In the genomic region with DNA sequence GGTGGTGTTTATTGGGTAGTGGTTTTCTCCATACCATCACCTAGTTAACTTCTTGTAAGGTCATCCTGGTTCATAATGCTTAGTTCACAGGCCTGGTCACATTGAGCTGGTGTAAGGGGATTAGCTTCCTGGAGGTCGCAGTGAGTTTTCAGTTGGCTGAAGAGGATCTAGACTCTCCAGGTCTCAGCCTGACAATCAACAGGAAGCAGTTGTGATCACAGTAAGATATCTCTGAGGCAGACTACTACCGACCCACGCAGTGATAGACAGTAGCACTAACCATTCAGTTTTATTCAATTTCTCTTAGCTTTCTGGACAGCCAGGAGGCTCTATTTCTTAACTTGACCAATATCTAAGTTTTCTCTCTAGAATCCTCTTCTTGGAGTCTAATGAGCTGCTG, we compare ENCODE assay signal across 27 mouse cellular contexts.
DNase-seq lines count a peak whose midpoint lies in the region; ATAC-seq and TF ChIP-seq lines count a peak whose summit lies in the region.
"Had no signal": no experiment of that assay in that cellular context is flagged by ENCODE, and none has a peak within 500 bp of the region (broad histone marks: within the 10 kb centered on the region; RNA-seq: fewer than 3 reads in every experiment).

No protein-coding gene starts in this region.

- DNase-seq in CD4-positive, CD25-positive, alpha-beta regulatory T cell, adult 2 months (ENCODE audit: low read depth, low spot score), result peak; percentile 1
- peak; percentile 83 for DNase-seq in MEL (ENCODE audit: low read depth, low spot score)
- peak; percentile 7 for DNase-seq in induced T-regulatory cell, adult 2 months (ENCODE audit: low read depth)
- DNase-seq in cerebellum, adult 9-10 months, result no peak
- no peak for DNase-seq in heart, postnatal 14 days
- DNase-seq in stomach, postnatal 0 days (ENCODE audit: low spot score), result no peak
- DNase-seq in spleen, adult 18-20 months, result no peak
- DNase-seq: adrenal gland, adult 8-10 months; cerebellum, adult 2 months; cerebellum, postnatal 25 days; gastrocnemius, postnatal 25 days; heart, postnatal 36 days; kidney, adult 8-10 months; kidney, postnatal 14 days; layer of hippocampus, adult 9-11 months; lung, embryonic 14.5 days; lung, postnatal 14 days; thymus, postnatal 4 days had no signal

- 82% methylated on average over 3 of the region's 3 CpGs for WGBS in stomach, postnatal 0 days

- TF ChIP-seq POLR2A in MEL (IDR thresholded peaks at IDR 0.05; ENCODE audit: control insufficient read depth in 1 of 2, insufficient read depth in 1 of 2, low read depth in 1 of 2, low read length in 2 of 2, poor library complexity in 1 of 2), result no peak

- no peaks in the 10 kb centered on the region for H3K9me3 ChIP-seq in MEL (replicated peaks; ENCODE audit: insufficient read depth, low read length)
- H3K9me3 ChIP-seq in stomach, postnatal 0 days (ENCODE audit: control insufficient read depth, low read length), result no peaks in the 10 kb centered on the region
- H3K9me3 ChIP-seq: heart, embryonic 10.5 days; heart, embryonic 15.5 days; hindbrain, embryonic 12.5 days; midbrain, embryonic 13.5 days; neural tube, embryonic 13.5 days had no signal

- no peak overlapping the region for H3K4me3 ChIP-seq in MEL (ENCODE audit: control insufficient read depth in 1 of 2, insufficient read depth in 1 of 2, low read depth in 2 of 2, low read length in 2 of 2)
- H3K4me3 ChIP-seq in stomach, postnatal 0 days (ENCODE audit: low read depth, low read length), result no peak overlapping the region
- H3K4me3 ChIP-seq: heart, embryonic 10.5 days; heart, embryonic 15.5 days; hindbrain, embryonic 12.5 days; midbrain, embryonic 13.5 days; neural tube, embryonic 13.5 days had no signal

- TF ChIP-seq CTCF in MEL (IDR thresholded peaks at IDR 0.05 in 2 of 3, conservative IDR thresholded peaks at IDR 0.05 in 1 of 3; ENCODE audit: control insufficient read depth in 1 of 3, insufficient read depth in 1 of 3, low read depth in 2 of 3, low read length in 3 of 3, poor library complexity in 1 of 3, severe bottlenecking in 1 of 3), result no peak
- no peak for TF ChIP-seq CTCF in stomach, postnatal 0 days (IDR thresholded peaks at IDR 0.05; ENCODE audit: low read depth)

- peak; percentile 66 for ATAC-seq in megakaryocyte progenitor cell, adult 5-6 weeks (replicated peaks; ENCODE audit: poor library complexity)
- no peak for ATAC-seq in stomach, postnatal 0 days (ENCODE audit: low FRiP score, low TSS enrichment)
- ATAC-seq: forebrain, embryonic 14.5 days; hindbrain, postnatal 0 days; intestine, embryonic 16.5 days; midbrain, embryonic 13.5 days had no signal

- no peaks in the 10 kb centered on the region for H3K79me2 ChIP-seq in MEL (ENCODE audit: control insufficient read depth, insufficient read depth, low read length, poor library complexity)

- intact Hi-C loops in heart, postnatal 14 days (cut with DNase I), result no loop called here

- no peaks in the 10 kb centered on the region for H3K27me3 ChIP-seq in MEL (ENCODE audit: control insufficient read depth in 1 of 2, insufficient read depth in 2 of 2, low read length in 2 of 2)
- no peaks in the 10 kb centered on the region for H3K27me3 ChIP-seq in stomach, postnatal 0 days (ENCODE audit: control insufficient read depth, insufficient read depth, low read length)
- H3K27me3 ChIP-seq: heart, embryonic 15.5 days; hindbrain, embryonic 12.5 days; midbrain, embryonic 13.5 days; neural tube, embryonic 13.5 days had no signal

- H3K4me2 ChIP-seq in stomach, postnatal 0 days (replicated peaks; ENCODE audit: low read depth), result no peak overlapping the region
- H3K4me2 ChIP-seq: heart, embryonic 15.5 days; hindbrain, embryonic 12.5 days; lung, embryonic 14.5 days; midbrain, embryonic 13.5 days; neural tube, embryonic 13.5 days had no signal

- TF ChIP-seq RAD21 in MEL (IDR thresholded peaks at IDR 0.05; ENCODE audit: low read depth, low read length), result no peak

- H3K27ac ChIP-seq in MEL (ENCODE audit: control insufficient read depth, low read depth, low read length), result peak overlapping the region; percentile 79
- no peak overlapping the region for H3K27ac ChIP-seq in stomach, postnatal 0 days (replicated peaks)
- H3K27ac ChIP-seq: heart, embryonic 10.5 days; heart, embryonic 15.5 days; hindbrain, embryonic 12.5 days; hindbrain, postnatal 0 days; midbrain, embryonic 13.5 days; neural tube, embryonic 13.5 days had no signal

- peaks cover 0 to 43% of the 10 kb centered on the region in 2 experiments; a peak in 2 of 4 replicates for H3K36me3 ChIP-seq in MEL (ENCODE audit: control insufficient read depth in 1 of 2, insufficient read depth in 2 of 2, low read length in 2 of 2)
- no peaks in the 10 kb centered on the region for H3K36me3 ChIP-seq in stomach, postnatal 0 days (ENCODE audit: control insufficient read depth, insufficient read depth, low read length)
- H3K36me3 ChIP-seq: heart, embryonic 10.5 days; heart, embryonic 15.5 days; hindbrain, embryonic 12.5 days; midbrain, embryonic 13.5 days; neural tube, embryonic 13.5 days had no signal

- H3K4me1 ChIP-seq in MEL (ENCODE audit: control insufficient read depth in 1 of 2, insufficient read depth in 2 of 2, low read length in 2 of 2), result peaks cover 12 to 33% of the 10 kb centered on the region in 2 experiments
- H3K4me1 ChIP-seq in stomach, postnatal 0 days (replicated peaks; ENCODE audit: control insufficient read depth, insufficient read depth), result no peaks in the 10 kb centered on the region
- H3K4me1 ChIP-seq: heart, embryonic 10.5 days; heart, embryonic 15.5 days; hindbrain, embryonic 12.5 days; midbrain, embryonic 13.5 days; neural tube, embryonic 13.5 days had no signal

- peak; percentile 97 to 98 for TF ChIP-seq EP300 in MEL (IDR thresholded peaks at IDR 0.05; ENCODE audit: low read depth in 1 of 2, low read length in 2 of 2)
- no peak for TF ChIP-seq EP300 in stomach, postnatal 0 days (optimal IDR thresholded peaks at IDR 0.05)

- H3K9ac ChIP-seq in MEL (ENCODE audit: control insufficient read depth, low read depth, low read length, poor library complexity, severe bottlenecking), result 0 out of 2 replicates have a peak overlapping the region, but pooled peaks have one; percentile 3
- no peak overlapping the region for H3K9ac ChIP-seq in stomach, postnatal 0 days (ENCODE audit: low read length)
- H3K9ac ChIP-seq: heart, embryonic 15.5 days; hindbrain, embryonic 12.5 days; lung, embryonic 14.5 days; midbrain, embryonic 13.5 days; neural tube, embryonic 13.5 days had no signal

TF ChIP-seq in MEL, 35 proteins besides CTCF, POLR2A, EP300 and RAD21:
- TF ChIP-seq NELFE (IDR thresholded peaks at IDR 0.05; ENCODE audit: low read depth, low read length) (no peak), MYB (IDR thresholded peaks at IDR 0.05; ENCODE audit: low read depth, low read length) (peak; percentile 83), USF2 (IDR thresholded peaks at IDR 0.05; ENCODE audit: borderline replicate concordance in 1 of 2, insufficient read depth in 1 of 2, low read depth in 1 of 2, low read length in 2 of 2) (no peak), BHLHE40 (IDR thresholded peaks at IDR 0.05; ENCODE audit: borderline replicate concordance, low read depth, low read length) (peak; percentile 32; the same call in 1 of the 2 replicates), USF1 (IDR thresholded peaks at IDR 0.05; ENCODE audit: low read depth, low read length) (no peak), SIN3A (IDR thresholded peaks at IDR 0.05; ENCODE audit: low read length) (peak; percentile 60; the same call in 1 of the 2 replicates), MAFK (IDR thresholded peaks at IDR 0.05; ENCODE audit: borderline replicate concordance, low read depth, low read length) (peak; percentile 19; the same call in 1 of the 2 replicates), CHD2 (IDR thresholded peaks at IDR 0.05; ENCODE audit: low read length) (peak; percentile 14; the same call in 1 of the 2 replicates), TAL1 (IDR thresholded peaks at IDR 0.05; ENCODE audit: low read length) (peak; percentile 89), RCOR1 (IDR thresholded peaks at IDR 0.05; ENCODE audit: low read depth, low read length) (peak; percentile 71; the same call in 1 of the 2 replicates), MAX (IDR thresholded peaks at IDR 0.05; ENCODE audit: low read length) (no peak), ETS1 (IDR thresholded peaks at IDR 0.05; ENCODE audit: low read depth, low read length) (peak; percentile 69), GABPA (IDR thresholded peaks at IDR 0.05; ENCODE audit: low read depth, low read length) (no peak), GATA1 (IDR thresholded peaks at IDR 0.05; ENCODE audit: low read depth, low read length) (peak; percentile 97), ZMIZ1 (IDR thresholded peaks at IDR 0.05; ENCODE audit: low read depth, low read length) (0 out of 2 replicates have a peak, but pooled peaks have one; percentile 47), TCF12 (IDR thresholded peaks at IDR 0.05; ENCODE audit: low read depth, low read length) (peak; percentile 96)

Comparison
In these comparisons a context has a peak if more than half of its experiments do, and no peak if none do; other contexts are left out.
1. DNase-seq: peak in CD4-positive, CD25-positive, alpha-beta regulatory T cell, adult 2 months (single experiment), MEL (single experiment) and induced T-regulatory cell, adult 2 months (single experiment); none in cerebellum, adult 9-10 months (single experiment), heart, postnatal 14 days (0 of 2), stomach, postnatal 0 days (single experiment) and spleen, adult 18-20 months (0 of 2).